Mouse (Mus musculus): ENCODE results near the gene Ssbp3. TPM values are rescaled to one million over a fixed set of nuclear protein-coding genes. Genes with fewer than 3 reads are reported as not detected.

Gene Ssbp3
- polyA plus RNA-seq, 1 experiment from 2014 or later, result 190 TPM

DNA sequence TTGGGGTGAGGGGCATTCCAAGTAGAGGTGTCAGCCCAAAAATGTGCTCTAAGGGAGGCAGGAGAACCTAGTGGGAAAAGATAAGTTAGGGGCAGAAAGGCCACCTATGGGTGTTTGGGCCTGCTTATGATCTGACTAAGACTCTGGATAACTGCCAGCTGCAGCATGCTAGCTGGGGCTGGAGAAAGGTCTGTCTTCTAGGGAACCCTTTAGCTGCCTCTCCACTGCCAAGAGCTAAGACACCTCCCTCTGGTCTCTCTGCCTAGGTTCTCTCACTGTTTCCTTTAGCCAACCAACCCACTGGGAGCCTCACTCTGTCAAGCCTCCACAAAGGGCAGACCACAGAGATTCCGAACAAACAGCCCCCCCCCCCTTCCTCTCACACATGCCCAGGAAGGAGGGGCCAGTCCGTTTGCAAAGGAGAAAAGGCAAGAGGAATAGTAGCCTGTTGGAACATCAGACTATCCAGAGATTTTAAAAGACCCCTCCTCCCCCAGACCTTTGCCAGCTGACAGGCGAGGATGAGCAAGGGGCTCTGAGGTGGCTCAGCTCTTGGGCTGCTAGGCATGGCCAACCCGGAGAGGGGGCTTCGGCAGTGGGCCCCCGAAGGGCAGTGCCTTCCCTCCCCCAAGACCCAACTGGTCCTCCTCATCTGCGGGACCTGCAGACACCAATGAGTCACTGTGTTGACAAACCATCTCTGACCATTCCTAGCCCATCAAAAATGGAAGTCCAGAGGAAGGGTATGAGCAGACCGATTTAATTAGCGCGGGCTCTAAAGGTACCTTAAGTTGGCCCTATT lies 1.4 kb upstream of the Ssbp3 start:
- Histone ChIP-seq H3K9me3 (no peaks in the 10 kb centered on the region), H3K4me1 (peaks cover 45% of the 10 kb centered on the region), H3K4me3 (peak overlapping the region; percentile 100), H3K36me3 (peaks cover 1% of the 10 kb centered on the region; the same call in 1 of the 2 replicates), H3K27ac (peak overlapping the region; percentile 100), H3K27me3 (no peaks in the 10 kb centered on the region), H3K4me2 (peak overlapping the region; percentile 93), H3K9ac (peak overlapping the region; percentile 57)
- ATAC-seq (ENCODE audit: insufficient number of reproducible peaks, insufficient read depth, low FRiP score, low TSS enrichment, low read depth), result no peak
- 7% methylated on average over 10 of the region's 10 CpGs for WGBS

DNA sequence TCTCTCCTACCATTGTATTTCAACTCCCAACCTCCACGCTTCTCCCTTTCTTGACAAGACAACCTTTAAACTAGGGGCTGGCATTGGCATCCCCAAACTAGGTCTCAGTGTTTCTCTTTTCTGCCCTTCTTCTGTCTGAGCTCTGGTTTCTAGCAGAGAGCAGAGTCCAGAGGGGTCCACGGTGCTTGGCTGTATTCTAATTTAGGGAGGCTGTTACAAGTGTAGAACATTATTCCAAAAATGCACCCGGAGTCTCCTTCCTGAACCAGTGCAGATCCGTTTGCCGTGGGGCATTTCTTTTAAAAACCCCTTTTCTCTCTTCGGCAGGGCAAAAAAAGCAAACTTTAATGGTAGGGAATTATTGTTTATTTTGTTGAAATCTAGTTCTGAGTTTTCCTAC lies 704 bp upstream of the Ssbp3 start:
- Histone ChIP-seq H3K9ac (peak overlapping the region; percentile 59), H3K9me3 (no peaks in the 10 kb centered on the region), H3K27ac (peak overlapping the region; percentile 100), H3K27me3 (no peaks in the 10 kb centered on the region), H3K4me2 (peak overlapping the region; percentile 93), H3K36me3 (peaks cover 8% of the 10 kb centered on the region), H3K4me1 (peaks cover 51% of the 10 kb centered on the region), H3K4me3 (peak overlapping the region; percentile 100)
- ATAC-seq (ENCODE audit: insufficient number of reproducible peaks, insufficient read depth, low FRiP score, low TSS enrichment, low read depth), result no peak
- WGBS, result 2% methylated on average over 6 of the region's 6 CpGs

DNA sequence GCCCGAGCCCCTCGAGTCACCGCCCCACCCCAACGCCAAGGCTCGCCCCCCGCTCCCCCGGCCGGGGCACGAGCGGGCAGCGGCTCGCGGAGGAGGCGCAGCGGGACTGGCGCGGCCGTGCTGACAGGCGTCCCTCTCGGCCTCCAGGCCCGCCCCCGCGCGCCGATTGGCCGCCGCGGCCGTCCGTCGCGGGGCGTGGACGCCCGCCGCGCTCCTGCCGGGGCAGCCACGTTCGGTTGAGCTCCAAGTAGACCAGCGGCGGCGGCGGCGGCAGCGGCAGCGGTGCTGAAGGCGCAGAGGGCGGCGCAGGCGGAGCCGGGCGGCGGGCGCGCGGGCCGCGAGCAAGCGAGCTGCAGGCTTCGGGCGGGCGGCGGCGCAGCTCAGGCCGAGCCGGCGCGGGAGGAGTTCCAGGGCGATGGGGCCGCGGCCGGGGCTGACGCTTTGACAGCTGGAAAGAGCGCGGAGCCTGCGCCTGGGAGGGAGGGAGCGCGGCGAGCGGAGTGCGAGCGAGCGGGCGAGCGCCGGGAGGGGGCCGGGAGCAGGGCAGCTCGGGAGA lies 823 bp downstream of the Ssbp3 start:
- Histone ChIP-seq H3K27ac (peak overlapping the region; percentile 100), H3K9ac (peak overlapping the region; percentile 100), H3K4me2 (peak overlapping the region; percentile 93), H3K27me3 (no peaks in the 10 kb centered on the region), H3K9me3 (no peaks in the 10 kb centered on the region), H3K4me3 (peak overlapping the region; percentile 100), H3K36me3 (peaks cover 23% of the 10 kb centered on the region), H3K4me1 (peaks cover 66% of the 10 kb centered on the region)
- WGBS, result under 1% methylated on average over 87 of the region's 89 CpGs
- peak; percentile 80 for ATAC-seq (ENCODE audit: insufficient number of reproducible peaks, insufficient read depth, low FRiP score, low TSS enrichment, low read depth)

DNA sequence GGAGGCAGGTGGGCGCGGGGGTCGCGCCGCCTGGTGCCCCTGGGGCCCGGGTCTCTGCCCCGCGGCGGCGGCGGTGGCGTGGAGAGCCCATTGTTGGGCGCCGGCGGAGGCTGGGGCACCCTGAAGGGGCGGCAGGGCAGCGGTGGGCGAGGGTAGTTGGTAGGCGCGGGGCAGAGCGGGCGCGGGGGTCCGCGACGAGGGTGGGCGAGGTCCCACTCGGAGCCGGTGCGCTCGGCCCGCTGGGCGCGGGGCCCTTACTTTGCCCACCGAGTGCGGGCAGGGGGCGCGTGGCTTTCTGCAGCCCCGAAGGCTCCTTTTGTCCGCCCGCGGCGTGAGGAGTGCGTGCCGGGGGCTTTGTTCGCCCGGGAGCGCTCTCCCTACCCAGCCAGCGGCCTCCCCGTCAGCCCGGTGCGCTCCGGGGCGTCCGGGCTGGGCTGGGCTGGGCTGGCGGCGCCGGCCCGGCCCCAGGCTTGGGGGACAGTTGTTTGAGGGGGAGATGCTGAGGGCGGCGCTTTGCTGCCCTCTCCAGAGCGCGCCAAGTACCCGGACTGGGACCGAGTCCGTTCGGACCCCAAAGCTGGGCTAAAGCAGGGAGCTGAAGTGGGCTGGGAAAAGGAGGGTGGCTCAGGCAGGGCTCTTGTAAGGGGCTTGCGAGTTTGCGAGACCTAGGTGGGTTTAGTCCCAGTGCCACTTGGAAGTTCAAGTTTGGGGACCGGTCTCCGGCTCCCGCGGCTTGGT lies 1.6 kb downstream of the Ssbp3 start:
- Histone ChIP-seq H3K27me3 (no peaks in the 10 kb centered on the region), H3K36me3 (peaks cover 31% of the 10 kb centered on the region), H3K4me1 (peaks cover 71% of the 10 kb centered on the region), H3K9me3 (no peaks in the 10 kb centered on the region), H3K4me2 (peak overlapping the region; percentile 93), H3K9ac (peak overlapping the region; percentile 100), H3K4me3 (peak overlapping the region; percentile 100), H3K27ac (peak overlapping the region; percentile 100)
- under 1% methylated on average over 56 of the region's 73 CpGs for WGBS
- no peak for ATAC-seq (ENCODE audit: insufficient number of reproducible peaks, insufficient read depth, low FRiP score, low TSS enrichment, low read depth)

- peaks cover 36% of the 10 kb centered on the region for H3K36me3 ChIP-seq
- ATAC-seq (ENCODE audit: insufficient number of reproducible peaks, insufficient read depth, low FRiP score, low TSS enrichment, low read depth), result no peak
- peak overlapping the region; percentile 93 for H3K4me2 ChIP-seq
- H3K9ac ChIP-seq, result peak overlapping the region; percentile 100
- H3K27me3 ChIP-seq, result no peaks in the 10 kb centered on the region
- H3K9me3 ChIP-seq, result no peaks in the 10 kb centered on the region
- H3K4me3 ChIP-seq, result peak overlapping the region; percentile 100
- H3K4me1 ChIP-seq, result peaks cover 66% of the 10 kb centered on the region
- WGBS, result 0% methylated on average over 6 of the region's 6 CpGs
- peak overlapping the region; percentile 100 for H3K27ac ChIP-seq
Observed at GRCm38 (mm10) chr4:106912689-106913041, 2.2 kb downstream of the Ssbp3 start.

DNA sequence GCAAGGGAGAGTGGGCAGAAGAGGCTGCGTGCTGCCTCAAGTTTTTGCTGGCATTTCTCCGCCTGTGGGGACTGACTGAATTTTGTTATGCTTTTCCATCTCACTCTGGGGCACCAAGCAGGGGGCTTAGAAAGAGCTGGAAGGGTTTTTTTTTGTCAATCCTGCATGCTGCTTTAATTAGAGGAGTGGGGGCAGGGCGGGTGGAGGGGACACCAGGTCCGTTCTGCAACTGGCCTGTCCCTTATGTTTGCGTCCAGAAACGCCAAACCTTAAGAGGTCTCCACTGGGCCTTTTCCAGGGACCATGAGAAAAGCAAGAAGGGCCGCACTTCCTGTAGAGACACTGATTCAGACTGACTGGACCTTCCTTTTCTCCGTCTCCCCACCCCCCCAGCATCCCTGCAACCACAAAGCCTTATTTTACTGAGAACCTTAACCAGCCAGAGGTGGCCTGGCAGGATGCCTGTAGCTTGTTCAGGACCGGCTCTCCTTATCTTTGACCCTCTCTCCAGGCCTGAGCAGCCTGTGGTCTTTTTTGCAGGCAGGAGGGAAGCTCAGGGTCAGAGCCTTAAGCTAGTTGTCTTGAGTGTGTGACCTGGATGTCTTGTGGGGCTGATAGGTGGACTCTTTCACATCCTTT lies 3.0 kb downstream of the Ssbp3 start:
- no peak for ATAC-seq (ENCODE audit: insufficient number of reproducible peaks, insufficient read depth, low FRiP score, low TSS enrichment, low read depth)
- peak overlapping the region; percentile 93 for H3K4me2 ChIP-seq
- H3K4me1 ChIP-seq, result peaks cover 57% of the 10 kb centered on the region
- no peaks in the 10 kb centered on the region for H3K9me3 ChIP-seq
- peaks cover 45% of the 10 kb centered on the region for H3K36me3 ChIP-seq
- peak overlapping the region; percentile 100 for H3K9ac ChIP-seq
- H3K4me3 ChIP-seq, result peak overlapping the region; percentile 100
- 10% methylated on average over 9 of the region's 9 CpGs for WGBS
- H3K27me3 ChIP-seq, result no peaks in the 10 kb centered on the region
- peak overlapping the region; percentile 100 for H3K27ac ChIP-seq

DNA sequence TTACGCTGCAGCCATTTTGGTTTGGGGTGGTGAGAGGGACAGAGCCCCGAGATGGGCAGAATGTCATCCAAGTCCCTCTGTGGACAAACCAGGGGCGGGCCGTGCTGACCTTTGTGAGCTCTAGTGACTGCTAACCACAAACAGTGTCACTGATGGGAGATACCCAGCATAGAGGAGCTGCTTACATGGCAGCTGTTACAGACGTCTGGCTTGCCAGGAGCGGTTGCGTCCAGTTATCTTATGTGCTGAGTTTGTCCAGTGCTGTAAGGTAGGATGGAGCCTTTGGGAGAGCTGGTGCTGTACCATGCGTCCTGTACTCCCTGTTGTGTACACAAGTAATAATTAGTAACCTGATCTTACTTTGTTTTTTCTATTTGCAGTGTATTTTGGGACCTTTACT lies 4.8 kb downstream of the Ssbp3 start:
- peak overlapping the region; percentile 100; the same call in 1 of the 2 replicates for H3K9ac ChIP-seq
- ATAC-seq (ENCODE audit: insufficient number of reproducible peaks, insufficient read depth, low FRiP score, low TSS enrichment, low read depth), result no peak
- H3K4me2 ChIP-seq, result peak overlapping the region; percentile 93
- H3K4me1 ChIP-seq, result peaks cover 56% of the 10 kb centered on the region
- H3K27ac ChIP-seq, result no peak overlapping the region
- no peaks in the 10 kb centered on the region for H3K9me3 ChIP-seq
- no peaks in the 10 kb centered on the region for H3K27me3 ChIP-seq
- no peak overlapping the region for H3K4me3 ChIP-seq
- H3K36me3 ChIP-seq, result peaks cover 62% of the 10 kb centered on the region
- WGBS, result 48% methylated on average over 8 of the region's 8 CpGs

- Histone ChIP-seq H3K4me1 (peaks cover 79% of the 10 kb centered on the region), H3K36me3 (peaks cover 91% of the 10 kb centered on the region), H3K27me3 (no peaks in the 10 kb centered on the region), H3K4me2 (no peak overlapping the region), H3K9ac (no peak overlapping the region), H3K27ac (no peak overlapping the region), H3K4me3 (no peak overlapping the region), H3K9me3 (no peaks in the 10 kb centered on the region)
- ATAC-seq (ENCODE audit: insufficient number of reproducible peaks, insufficient read depth, low FRiP score, low TSS enrichment, low read depth), result no peak
- WGBS, result 40% methylated on average over 1 of the region's 1 CpGs
Observed at GRCm38 (mm10) chr4:106918263-106918662, 7.8 kb downstream of the Ssbp3 start.

DNA sequence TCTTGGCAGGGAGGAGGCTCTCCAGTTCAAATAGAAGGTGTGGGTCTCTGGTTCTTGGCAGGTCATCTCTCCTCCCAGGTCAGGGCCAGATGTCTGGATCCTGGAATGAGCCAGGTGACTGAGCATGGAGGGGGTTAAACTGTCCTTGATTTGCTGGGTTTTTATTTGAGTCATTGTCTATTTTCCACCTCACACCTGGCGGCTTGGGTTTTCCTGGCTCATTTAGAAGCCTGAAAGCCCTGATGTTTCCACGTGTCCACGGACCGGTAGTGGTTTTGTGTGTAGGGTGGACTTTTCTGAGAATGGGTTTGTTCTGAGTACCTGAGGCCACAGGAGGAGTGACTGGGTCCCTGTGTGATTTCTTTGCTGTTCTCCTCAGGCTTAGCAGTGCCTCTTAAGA lies 9.6 kb downstream of the Ssbp3 start:
- peaks cover 73% of the 10 kb centered on the region for H3K4me1 ChIP-seq
- 90% methylated on average over 4 of the region's 4 CpGs for WGBS

GRCm38 (mm10) chr4:106921375-106922336 lies 11.2 kb downstream of the Ssbp3 start:
- Histone ChIP-seq H3K36me3 (peaks cover 99% of the 10 kb centered on the region), H3K4me2 (no peak overlapping the region), H3K9ac (0 out of 2 replicates have a peak overlapping the region, but pooled peaks have one; percentile 1), H3K27ac (no peak overlapping the region), H3K9me3 (no peaks in the 10 kb centered on the region), H3K4me3 (no peak overlapping the region), H3K4me1 (peaks cover 62% of the 10 kb centered on the region), H3K27me3 (no peaks in the 10 kb centered on the region)
- WGBS, result 65% methylated on average over 9 of the region's 9 CpGs
- ATAC-seq (ENCODE audit: insufficient number of reproducible peaks, insufficient read depth, low FRiP score, low TSS enrichment, low read depth), result no peak

More for the DNA sequence above, 9.6 kb downstream of the Ssbp3 start:
- no peak for ATAC-seq (ENCODE audit: insufficient number of reproducible peaks, insufficient read depth, low FRiP score, low TSS enrichment, low read depth)
- Histone ChIP-seq H3K36me3 (peaks cover 99% of the 10 kb centered on the region), H3K4me2 (no peak overlapping the region), H3K9me3 (no peaks in the 10 kb centered on the region), H3K9ac (0 out of 2 replicates have a peak overlapping the region, but pooled peaks have one; percentile 21), H3K27ac (no peak overlapping the region), H3K4me3 (no peak overlapping the region), H3K27me3 (no peaks in the 10 kb centered on the region)

All from embryonic facial prominence, embryonic 13.5 days (tissue).